8 mouse cellular contexts compared by ENCODE assay signal in genomic region chr4:87984589-87984988, GRCm38 (mm10). TPM values are rescaled to one million over a fixed set of nuclear protein-coding genes. Genes with fewer than 3 reads are reported as not detected.
DNase-seq lines count a peak whose midpoint lies in the region; ATAC-seq lines count a peak whose summit lies in the region.

No protein-coding gene starts in this region.

- no peaks in the 10 kb centered on the region for H3K9me3 ChIP-seq in midbrain, embryonic 12.5 days
- H3K9me3 ChIP-seq in midbrain, embryonic 11.5 days (ENCODE audit: control insufficient read depth, low read length): no peaks in the 10 kb centered on the region

- H3K9ac ChIP-seq in midbrain, embryonic 12.5 days (replicated peaks): 0 out of 2 replicates have a peak overlapping the region, but pooled peaks have one; percentile 2
- H3K9ac ChIP-seq in midbrain, embryonic 11.5 days (ENCODE audit: low read length): no peak overlapping the region

- H3K27me3 ChIP-seq in midbrain, embryonic 12.5 days: no peaks in the 10 kb centered on the region
- no peaks in the 10 kb centered on the region for H3K27me3 ChIP-seq in midbrain, embryonic 11.5 days (ENCODE audit: control insufficient read depth, insufficient read depth, low read length)

- peaks cover 34% of the 10 kb centered on the region for H3K4me1 ChIP-seq in midbrain, embryonic 12.5 days
- peaks cover 16% of the 10 kb centered on the region for H3K4me1 ChIP-seq in midbrain, embryonic 11.5 days (ENCODE audit: control insufficient read depth, insufficient read depth, low read length)

- H3K27ac ChIP-seq in midbrain, embryonic 12.5 days (replicated peaks): 0 out of 2 replicates have a peak overlapping the region, but pooled peaks have one; percentile 20
- no peak overlapping the region for H3K27ac ChIP-seq in midbrain, embryonic 11.5 days (ENCODE audit: low read depth, low read length)

- WGBS in midbrain, embryonic 12.5 days: 22% methylated on average over 3 of the region's 3 CpGs
- 31% methylated on average over 3 of the region's 3 CpGs for WGBS in midbrain, embryonic 11.5 days
- WGBS in large intestine, adult 2 months: 9% methylated on average over 3 of the region's 3 CpGs

- no peaks in the 10 kb centered on the region for H3K36me3 ChIP-seq in midbrain, embryonic 12.5 days
- no peaks in the 10 kb centered on the region for H3K36me3 ChIP-seq in midbrain, embryonic 11.5 days (ENCODE audit: control insufficient read depth, insufficient read depth, low read length)

- no peak for DNase-seq in midbrain, embryonic 11.5 days (ENCODE audit: low spot score, missing footprints)
- DNase-seq in adipocyte (ENCODE audit: low spot score): peak; percentile 49
- DNase-seq in heart, adult 8-10 months (ENCODE audit: low spot score): peak; percentile 16
- DNase-seq in large intestine, adult 2 months (ENCODE audit: low read depth, low spot score): peak; percentile 45
- peak; percentile 45 for DNase-seq in testis, postnatal 10 days (ENCODE audit: low spot score)
- no peak for DNase-seq in gastrocnemius, postnatal 4 days (ENCODE audit: low spot score in 2 of 2)
- no peak for DNase-seq in retina, embryonic 14.5 days (ENCODE audit: low spot score)

- no peak overlapping the region for H3K4me2 ChIP-seq in midbrain, embryonic 12.5 days (replicated peaks)
- no peak overlapping the region for H3K4me2 ChIP-seq in midbrain, embryonic 11.5 days

- no peak for ATAC-seq in midbrain, embryonic 12.5 days (ENCODE audit: low FRiP score, low read depth)
- ATAC-seq in midbrain, embryonic 11.5 days (ENCODE audit: low FRiP score): no peak

- no peak overlapping the region for H3K4me3 ChIP-seq in midbrain, embryonic 12.5 days
- no peak overlapping the region for H3K4me3 ChIP-seq in midbrain, embryonic 11.5 days (ENCODE audit: low read depth, low read length)

RNA-seq across cellular contexts. Expression of gene Mllt3, which starts 48.6 kb away (rescaled TPM):
- 80.2 and 99.9 TPM in 2 replicates for polyA plus RNA-seq in midbrain, embryonic 12.5 days (2016; fragmentation: Nextera tagmentation; extraction: Ambion mirVana)
- 62.3 and 63.1 TPM in 2 replicates for polyA plus RNA-seq in midbrain, embryonic 11.5 days (2014; fragmentation: Nextera tagmentation; extraction: Ambion mirVana)
- total RNA-seq in heart, adult 8-10 months (2022): 10 to 100 TPM; 14.6 to 17.5 (median 15.6) TPM
- 6.1 and 6.9 TPM in 2 replicates for polyA plus RNA-seq in large intestine, adult 2 months (2012; rRNA removed)
- 100 to 1,000 TPM; 103 to 104 TPM for total RNA-seq in gastrocnemius, postnatal 4 days (2021)

Comparison
In these comparisons a context has a peak if more than half of its experiments do, and no peak if none do; other contexts are left out.
1. DNase-seq: peak in adipocyte (single experiment), heart, adult 8-10 months (single experiment), large intestine, adult 2 months (single experiment) and testis, postnatal 10 days (single experiment); none in midbrain, embryonic 11.5 days (single experiment), gastrocnemius, postnatal 4 days (0 of 2) and retina, embryonic 14.5 days (single experiment).